Mouse (Mus musculus) embryonic facial prominence, embryonic 14.5 days (tissue): ENCODE measurements around the gene Gm9507. TPM values are rescaled to one million over a fixed set of nuclear protein-coding genes. Genes with fewer than 3 reads are reported as not detected.
"Not testable (repeated sequence)": the region's sequence is repeated elsewhere in the genome, so short reads cannot be mapped to it uniquely, and the experiment has no call there.

Experiments
- ATAC-seq: fragments of 200-750 bp; cut with Nextera tagmentation; 2 replicates; pipeline ENCODE4 v1.8.0; 2017; ENCODE audit warnings: low read depth, moderate number of reproducible peaks, moderate TSS enrichment
- DNase-seq: peaks from one replicate; pipeline ENCODE4 v3.0.0-alpha.2; 2015; ENCODE audit warnings: low spot score
- H3K27ac ChIP-seq: fragments of 300-500 bp; sonication (generic); replicated peaks from 2 replicates; pipeline ENCODE4 v1.5.1; 2014; ENCODE audit warnings: low read depth, mild to moderate bottlenecking, low read length, moderate library complexity
- H3K27me3 ChIP-seq: fragments of 300-500 bp; sonication (generic); replicated peaks from 2 replicates; pipeline ENCODE4 v1.6.1; 2014; ENCODE audit warnings: low read length; ENCODE audit not compliant: control insufficient read depth, insufficient read depth
- H3K36me3 ChIP-seq: fragments of 300-500 bp; sonication (generic); 2 replicates; pipeline ENCODE4 v1.6.1; 2014; ENCODE audit warnings: low read length, mixed read lengths; ENCODE audit not compliant: control insufficient read depth, insufficient read depth
- H3K4me1 ChIP-seq: fragments of 300-500 bp; sonication (generic); 2 replicates; pipeline ENCODE4 v1.6.1; 2014; ENCODE audit warnings: antibody characterized with exemption, low read length; ENCODE audit not compliant: control insufficient read depth, insufficient read depth
- H3K4me2 ChIP-seq: fragments of 300-500 bp; sonication (generic); 2 replicates; pipeline ENCODE4 v1.6.1; 2014; ENCODE audit warnings: low read depth, mild to moderate bottlenecking, low read length, moderate library complexity, mixed read lengths
- H3K4me3 ChIP-seq: fragments of 300-500 bp; sonication (generic); 2 replicates; pipeline ENCODE4 v1.5.1; 2014; ENCODE audit warnings: low read depth, mild to moderate bottlenecking, low read length
- H3K9ac ChIP-seq: fragments of 300-500 bp; sonication (generic); 2 replicates; pipeline ENCODE4 v1.6.1; 2014; ENCODE audit warnings: low read depth, mild to moderate bottlenecking, low read length, moderate library complexity, mixed read lengths
- H3K9me3 ChIP-seq: fragments of 300-500 bp; sonication (generic); 2 replicates; pipeline ENCODE4 v1.6.1; 2016; ENCODE audit warnings: low read length; ENCODE audit not compliant: control insufficient read depth
- WGBS: fragments of 180-500 bp; shearing (Covaris S2); extraction: QIAGEN DNeasy Blood & Tissue Kit; methylation state at CpG from one replicate; pipeline ENCODE4 v1.1.7; 2014; 5-methylcytosine and 5-hydroxymethylcytosine counted together
- polyA plus RNA-seq: library from polyadenylated mRNA; unstranded; fragments of >200 nt; fragmentation: Nextera tagmentation; extraction: Ambion mirVana; gene quantifications from 2 replicates; pipeline ENCODE4 v1.2.1, GENCODE M21; 2014

Gene Gm9507
- polyA plus RNA-seq, 1 experiment from 2014 or later, result not detected

DNA sequence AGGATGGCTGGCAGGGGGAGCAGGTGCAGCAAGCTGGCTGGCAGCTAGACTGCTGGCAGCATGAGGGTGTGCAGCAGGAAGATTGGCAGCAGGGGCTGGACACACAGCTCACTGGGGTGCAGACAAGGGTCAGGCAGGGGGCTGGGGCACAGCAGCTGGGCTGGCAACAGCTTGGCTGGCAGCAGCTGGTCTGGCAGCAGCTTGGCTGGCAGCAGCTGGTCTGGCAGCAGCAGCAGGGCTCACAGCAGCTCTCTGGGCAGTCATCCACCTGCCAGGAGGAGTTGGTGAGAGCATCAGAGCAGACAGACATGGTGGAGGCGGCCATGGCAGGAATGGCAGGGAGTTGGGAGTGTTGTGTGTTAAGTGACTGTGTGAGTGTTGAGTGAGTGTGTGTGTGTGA, 23.8 kb downstream of the Gm9507 start, which contains the start of gene Gm7137:
Gene Gm7137, minus strand, starts transcription at position 325 of the 400 bp plus-strand sequence.
- not testable (repeated sequence) for H3K9me3 ChIP-seq, H3K4me1 ChIP-seq, H3K36me3 ChIP-seq, DNase-seq, H3K27ac ChIP-seq, H3K4me3 ChIP-seq, H3K9ac ChIP-seq, ATAC-seq, H3K4me2 ChIP-seq, H3K27me3 ChIP-seq
- WGBS, result no CpG with 5 or more reads among the region's 1 CpGs

DNA sequence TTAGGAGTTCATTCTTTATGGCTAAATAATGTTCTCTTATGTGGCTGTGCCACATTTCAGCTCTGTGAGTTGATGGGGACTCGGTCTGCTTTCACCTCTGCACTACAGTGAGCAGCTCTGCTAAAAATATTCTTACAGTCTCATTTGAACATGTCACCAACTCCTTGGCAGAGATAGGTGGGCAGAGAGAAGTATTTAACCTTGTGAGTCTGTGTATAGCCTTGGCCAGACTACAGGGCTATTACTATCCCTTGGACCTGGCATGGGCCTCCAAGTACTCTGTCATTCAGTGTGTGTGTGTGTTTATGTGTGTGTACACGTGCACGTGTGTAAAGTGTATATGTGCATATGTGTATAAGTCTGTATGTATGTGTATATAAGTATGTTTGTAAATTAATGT, 28.2 kb downstream of the Gm9507 start:
- H3K27ac ChIP-seq, H3K4me1 ChIP-seq, H3K4me3 ChIP-seq, ATAC-seq, H3K4me2 ChIP-seq, H3K36me3 ChIP-seq, H3K9ac ChIP-seq, DNase-seq, H3K27me3 ChIP-seq, H3K9me3 ChIP-seq: not testable (repeated sequence)
- WGBS, result 100% methylated on average over 1 of the region's 3 CpGs

DNA sequence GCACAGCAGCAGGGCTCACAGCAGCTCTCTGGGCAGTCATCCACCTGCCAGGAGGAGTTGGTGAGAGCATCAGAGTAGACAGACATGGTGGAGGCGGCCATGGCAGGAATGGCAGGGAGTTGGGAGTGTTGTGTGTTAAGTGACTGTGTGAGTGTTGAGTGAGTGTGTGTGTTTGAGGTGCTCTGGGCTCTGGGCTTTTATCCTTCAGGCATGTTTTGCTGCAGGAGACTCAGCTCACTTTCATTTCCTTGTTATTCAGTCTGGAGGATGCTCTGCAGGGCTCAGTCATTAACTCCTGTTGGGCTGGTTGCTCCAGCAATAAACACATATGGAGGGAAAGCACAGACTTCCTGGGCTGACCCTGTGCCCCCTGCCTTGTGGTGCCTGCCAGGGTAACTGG, 29.2 kb downstream of the Gm9507 start, which contains the start of gene Gm3250:
Gene Gm3250, minus strand, starts transcription at position 101 of the 400 bp plus-strand sequence.
- H3K27me3 ChIP-seq, H3K36me3 ChIP-seq, H3K4me1 ChIP-seq, H3K27ac ChIP-seq, H3K9ac ChIP-seq, H3K4me2 ChIP-seq, DNase-seq, ATAC-seq, H3K9me3 ChIP-seq, H3K4me3 ChIP-seq: not testable (repeated sequence)
- no CpG with 5 or more reads among the region's 1 CpGs for WGBS

GRCm38 (mm10) chr10:77776844-77777243, 34.8 kb downstream of the Gm9507 start, which contains the start of gene Gm7138:
Gene Gm7138 (minus strand): TSS chr10:77776944.
- H3K36me3 ChIP-seq, H3K27me3 ChIP-seq, ATAC-seq, H3K27ac ChIP-seq, H3K4me2 ChIP-seq, DNase-seq, H3K4me1 ChIP-seq, H3K9me3 ChIP-seq, H3K9ac ChIP-seq, H3K4me3 ChIP-seq: not testable (repeated sequence)
- WGBS, result no CpG with 5 or more reads among the region's 1 CpGs

DNA sequence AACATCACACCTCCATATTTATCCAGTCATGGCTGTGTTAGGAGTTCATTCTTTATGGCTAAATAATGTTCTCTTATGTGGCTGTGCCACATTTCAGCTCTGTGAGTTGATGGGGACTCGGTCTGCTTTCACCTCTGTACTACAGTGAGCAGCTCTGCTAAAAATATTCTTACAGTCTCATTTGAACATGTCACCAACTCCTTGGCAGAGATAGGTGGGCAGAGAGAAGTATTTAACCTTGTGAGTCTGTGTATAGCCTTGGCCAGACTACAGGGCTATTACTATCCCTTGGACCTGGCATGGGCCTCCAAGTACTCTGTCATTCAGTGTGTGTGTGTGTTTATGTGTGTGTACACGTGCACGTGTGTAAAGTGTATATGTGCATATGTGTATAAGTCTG, 39.5 kb downstream of the Gm9507 start:
- H3K36me3 ChIP-seq, H3K4me1 ChIP-seq, H3K27me3 ChIP-seq, H3K9ac ChIP-seq, H3K27ac ChIP-seq, H3K9me3 ChIP-seq, ATAC-seq, DNase-seq, H3K4me3 ChIP-seq, H3K4me2 ChIP-seq: not testable (repeated sequence)
- 69% methylated on average over 1 of the region's 3 CpGs for WGBS

- H3K27ac ChIP-seq, H3K4me1 ChIP-seq, H3K9me3 ChIP-seq, H3K27me3 ChIP-seq, H3K4me3 ChIP-seq, DNase-seq, H3K4me2 ChIP-seq, H3K36me3 ChIP-seq, H3K9ac ChIP-seq, ATAC-seq: not testable (repeated sequence)
- no CpG with 5 or more reads among the region's 1 CpGs for WGBS
Observed at GRCm38 (mm10) chr10:77771225-77771624, 40.4 kb downstream of the Gm9507 start, which contains the start of gene Gm3238. Gene Gm3238 (minus strand): TSS chr10:77771325.

GRCm38 (mm10) chr10:77769727-77770126, 41.9 kb downstream of the Gm9507 start:
- no peak for DNase-seq
- Histone ChIP-seq H3K4me2 (no peak overlapping the region), H3K9me3 (no peaks in the 10 kb centered on the region), H3K27ac (no peak overlapping the region), H3K36me3 (no peaks in the 10 kb centered on the region), H3K9ac (no peak overlapping the region), H3K4me1 (no peaks in the 10 kb centered on the region), H3K27me3 (no peaks in the 10 kb centered on the region), H3K4me3 (no peak overlapping the region)
- no peak for ATAC-seq
- WGBS, result 61% methylated on average over 1 of the region's 1 CpGs

Other genes starting within 250 kb of the Gm9507 start
- gene Pttg1ip, start 230.1 kb downstream of the Gm9507 start, polyA plus RNA-seq, result 135 and 143 TPM in 2 replicates
- 261 and 281 TPM in 2 replicates for gene Sumo3, start 205.7 kb downstream of the Gm9507 start, polyA plus RNA-seq
- 4.1 and 7.4 TPM in 2 replicates for gene Gm49325, start 205.6 kb downstream of the Gm9507 start, polyA plus RNA-seq
- 66.1 and 69.5 TPM in 2 replicates for gene Ube2g2, start 189.6 kb downstream of the Gm9507 start, polyA plus RNA-seq
- 1.0 and 1.3 TPM in 2 replicates for gene Tspear, start 125.3 kb downstream of the Gm9507 start, polyA plus RNA-seq
- gene Gm19402, start 121.1 kb downstream of the Gm9507 start, polyA plus RNA-seq, result not detected in 2 replicates
- not detected in 2 replicates for gene Gm9508, start 114.6 kb downstream of the Gm9507 start, polyA plus RNA-seq
- gene Gm10272, start 105.2 kb downstream of the Gm9507 start, polyA plus RNA-seq, result not detected in 2 replicates
- gene Gm10024, start 100.4 kb downstream of the Gm9507 start, polyA plus RNA-seq, result 0.57 TPM in 1 of 2 replicates, not detected in the other
- gene Gm10142, start 96.0 kb downstream of the Gm9507 start, polyA plus RNA-seq, result not detected in 2 replicates
- not detected in 2 replicates for gene Krtap12-1, start 91.2 kb downstream of the Gm9507 start, polyA plus RNA-seq
- not detected in 2 replicates for gene Gm10100, start 85.4 kb downstream of the Gm9507 start, polyA plus RNA-seq
- gene Gm18596, start 69.2 kb downstream of the Gm9507 start, polyA plus RNA-seq, result not detected in 2 replicates
- gene Gm9736, start 60.5 kb downstream of the Gm9507 start, polyA plus RNA-seq, result not detected in 2 replicates
- gene Gm3233, start 52.2 kb downstream of the Gm9507 start, polyA plus RNA-seq, result not detected in 2 replicates
- not detected in 2 replicates for gene Gm3238, start 40.5 kb downstream of the Gm9507 start, polyA plus RNA-seq
- not detected in 2 replicates for gene Gm7138, start 34.9 kb downstream of the Gm9507 start, polyA plus RNA-seq
- not detected in 2 replicates for gene Gm3250, start 29.3 kb downstream of the Gm9507 start, polyA plus RNA-seq
- not detected in 2 replicates for gene Gm7137, start 23.6 kb downstream of the Gm9507 start, polyA plus RNA-seq
- gene Gm9639, start 16.8 kb downstream of the Gm9507 start, polyA plus RNA-seq, result not detected in 2 replicates
- gene Gm19668, start 12.7 kb downstream of the Gm9507 start, polyA plus RNA-seq, result not detected in 2 replicates
- gene Gm2696, start 2.8 kb upstream of the Gm9507 start, polyA plus RNA-seq, result not detected in 2 replicates
- not detected in 2 replicates for gene Krtap10-4, start 15.3 kb upstream of the Gm9507 start, polyA plus RNA-seq
- gene Krtap10-10, start 24.1 kb upstream of the Gm9507 start, polyA plus RNA-seq, result not detected in 2 replicates
- gene Gm36176, start 35.0 kb upstream of the Gm9507 start, polyA plus RNA-seq, result not detected in 2 replicates
- gene Gm10318, start 41.0 kb upstream of the Gm9507 start, polyA plus RNA-seq, result 0.33 TPM in 1 of 2 replicates, not detected in the other
- gene Gm3285, start 50.1 kb upstream of the Gm9507 start, polyA plus RNA-seq, result 0.28 TPM in 1 of 2 replicates, not detected in the other
- 3.7 and 4.2 TPM in 2 replicates for gene Lrrc3, start 90.7 kb upstream of the Gm9507 start, polyA plus RNA-seq
- 0.41 and 1.4 TPM in 2 replicates for gene Trpm2, start 158.7 kb upstream of the Gm9507 start, polyA plus RNA-seq
- gene 1810043G02Rik, start 166.7 kb upstream of the Gm9507 start, polyA plus RNA-seq, result 27.5 and 29.1 TPM in 2 replicates
- 87.0 and 114 TPM in 2 replicates for gene Pfkl, start 198.2 kb upstream of the Gm9507 start, polyA plus RNA-seq
- 0.25 TPM in 1 of 2 replicates, not detected in the other for gene Dnmt3l, start 230.1 kb upstream of the Gm9507 start, polyA plus RNA-seq
- 0.24 TPM in 1 of 2 replicates, not detected in the other for gene Aire, start 231.8 kb upstream of the Gm9507 start, polyA plus RNA-seq